Mouse (Mus musculus) spleen, adult 2 months (tissue): Measurements from ENCODE around the gene Spata17. TPM values are rescaled to one million over a fixed set of nuclear protein-coding genes. Genes with fewer than 3 reads are reported as not detected.

Source experiments
- DNase-seq, 2 experiments: peaks; one replicate each; pipeline versions ENCODE4 v3.0.0 to v3.0.0-alpha.2; 2012 to 2021; ENCODE audit warnings: low spot score in 2 of 2, low read depth in 1 of 2
- H3K27ac ChIP-seq: fragments of 200-500 bp; 2 replicates; pipeline ENCODE4 v1.5.1; 2012; ENCODE audit warnings: low read length, inconsistent platforms; ENCODE audit not compliant: insufficient read depth
- H3K27me3 ChIP-seq: fragments of 200-500 bp; 2 replicates; pipeline ENCODE4 v1.6.1; 2012; ENCODE audit warnings: mild to moderate bottlenecking, moderate library complexity, low read length, inconsistent platforms; ENCODE audit not compliant: control insufficient read depth, insufficient read depth
- H3K36me3 ChIP-seq: fragments of 200-500 bp; 2 replicates; pipeline ENCODE4 v1.6.1; 2012; ENCODE audit warnings: mild to moderate bottlenecking, low read length, inconsistent platforms; ENCODE audit not compliant: control insufficient read depth, insufficient read depth
- H3K4me1 ChIP-seq: fragments of 200-500 bp; 2 replicates; pipeline ENCODE4 v1.6.1; 2011; ENCODE audit warnings: inconsistent platforms; ENCODE audit not compliant: control insufficient read depth, insufficient read depth, insufficient read length
- H3K4me3 ChIP-seq: fragments of 200-500 bp; 2 replicates; pipeline ENCODE4 v1.5.1; 2011; ENCODE audit warnings: mild to moderate bottlenecking, inconsistent platforms; ENCODE audit not compliant: insufficient read depth, insufficient read length; ENCODE audit errors: extremely low read depth
- CTCF ChIP-seq: fragments of 200-500 bp; IDR thresholded peaks from 2 replicates; pipeline ENCODE4 v1.5.1; 2011; ENCODE audit warnings: mild to moderate bottlenecking, inconsistent platforms; ENCODE audit not compliant: insufficient read depth, insufficient read length, insufficient replicate concordance; ENCODE audit errors: extremely low read depth
- POLR2A ChIP-seq: fragments of 200-500 bp; IDR thresholded peaks from 2 replicates; pipeline ENCODE4 v1.6.1; 2011; ENCODE audit warnings: low read depth, low read length, inconsistent platforms
- WGBS: fragments of 180-500 bp; shearing (Covaris S2); methylation state at CpG from one replicate; pipeline ENCODE4 v1.1.7; 2018; 5-methylcytosine and 5-hydroxymethylcytosine counted together
- polyA plus RNA-seq: library from polyadenylated mRNA; depleted of rRNA; stranded (reverse); fragments of >200 nt; gene quantifications from 2 replicates; pipeline ENCODE4 v1.2.3, GENCODE M21; 2012

Spata17 gene
- polyA plus RNA-seq, 1 experiment = not detected

DNA sequence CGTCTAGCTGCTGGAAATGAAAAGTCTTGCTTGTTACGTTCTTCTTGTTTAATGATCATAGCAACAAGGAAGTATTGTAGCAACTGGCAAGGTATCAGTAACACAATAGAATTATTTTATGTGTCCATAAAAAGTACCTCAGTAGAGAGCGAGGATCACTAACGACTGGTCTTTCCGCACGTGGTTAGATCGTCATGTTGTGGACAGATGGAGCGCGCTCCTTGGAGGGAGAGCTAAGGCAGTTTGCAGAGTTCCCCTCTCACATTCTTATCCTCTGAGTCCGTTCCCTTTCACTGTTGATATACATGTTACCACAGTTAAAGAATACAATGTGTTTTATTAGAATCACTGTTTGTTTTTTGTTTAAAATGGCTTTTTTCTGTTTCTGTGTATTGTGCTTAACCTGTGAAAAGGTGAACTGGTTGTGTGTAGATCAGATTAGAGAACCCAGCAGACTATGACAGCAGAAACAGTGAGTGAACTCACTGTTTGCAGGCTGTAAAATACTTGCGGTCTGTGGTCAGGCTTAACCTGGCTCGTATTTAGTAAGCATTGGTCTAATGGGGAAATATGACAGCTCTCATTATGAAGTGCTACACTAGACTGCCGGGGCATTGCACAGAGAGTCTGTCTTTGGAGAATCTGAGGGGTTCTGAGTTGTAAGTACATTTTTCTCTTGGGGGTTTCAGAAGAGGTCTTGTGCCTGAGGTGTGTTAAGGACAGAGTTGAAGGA, 13.3 kb upstream of the Spata17 start:
- no peak overlapping the region for H3K4me3 ChIP-seq
- no peak for DNase-seq
- H3K27ac ChIP-seq = no peak overlapping the region
- H3K27me3 ChIP-seq = no peaks in the 10 kb centered on the region
- no peak for TF ChIP-seq POLR2A
- TF ChIP-seq CTCF = no peak
- 71% methylated on average over 13 of the region's 13 CpGs for WGBS
- H3K4me1 ChIP-seq = no peaks in the 10 kb centered on the region; the same call in 1 of the 2 replicates
- H3K36me3 ChIP-seq = peaks cover 20% of the 10 kb centered on the region

DNA sequence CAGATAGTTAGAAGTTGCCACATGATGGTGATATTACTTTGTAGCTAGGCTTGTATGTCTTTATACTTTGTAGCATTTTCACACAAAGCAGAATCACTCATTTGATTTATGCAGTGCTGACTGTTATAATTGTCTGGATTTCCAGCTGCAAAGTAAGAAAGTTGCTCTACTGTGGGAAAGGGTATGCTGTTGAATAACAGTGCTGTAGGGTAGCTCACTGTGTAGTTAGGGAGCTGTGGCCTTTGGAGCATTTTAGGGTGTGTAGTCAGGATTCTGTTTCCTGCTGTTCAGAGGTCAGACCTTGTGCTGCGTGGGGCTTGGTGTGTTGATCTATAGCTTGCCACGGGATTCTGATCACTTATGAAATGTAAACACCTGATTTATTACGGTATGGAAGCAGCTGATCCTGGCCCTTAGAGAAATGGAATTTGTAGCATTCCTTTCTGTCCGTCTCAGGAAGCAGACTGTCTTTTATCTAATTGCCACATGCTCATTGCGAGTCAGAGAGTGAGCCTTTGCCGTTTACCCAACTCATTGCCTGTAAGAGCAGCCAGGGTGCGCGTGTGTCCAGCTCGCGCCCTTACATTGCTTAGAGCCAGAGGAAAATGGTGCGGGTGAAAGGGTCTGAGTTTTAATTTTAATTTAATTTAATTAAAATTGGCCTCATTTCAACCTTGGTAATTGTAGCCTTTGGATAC, 11.2 kb upstream of the Spata17 start:
- Histone ChIP-seq H3K4me1 (no peaks in the 10 kb centered on the region; the same call in 1 of the 2 replicates), H3K27ac (no peak overlapping the region), H3K27me3 (no peaks in the 10 kb centered on the region), H3K4me3 (no peak overlapping the region), H3K36me3 (peaks cover 12% of the 10 kb centered on the region)
- no peak for DNase-seq
- 85% methylated on average over 11 of the region's 11 CpGs for WGBS
- TF ChIP-seq CTCF (no peak), POLR2A (no peak)

DNA sequence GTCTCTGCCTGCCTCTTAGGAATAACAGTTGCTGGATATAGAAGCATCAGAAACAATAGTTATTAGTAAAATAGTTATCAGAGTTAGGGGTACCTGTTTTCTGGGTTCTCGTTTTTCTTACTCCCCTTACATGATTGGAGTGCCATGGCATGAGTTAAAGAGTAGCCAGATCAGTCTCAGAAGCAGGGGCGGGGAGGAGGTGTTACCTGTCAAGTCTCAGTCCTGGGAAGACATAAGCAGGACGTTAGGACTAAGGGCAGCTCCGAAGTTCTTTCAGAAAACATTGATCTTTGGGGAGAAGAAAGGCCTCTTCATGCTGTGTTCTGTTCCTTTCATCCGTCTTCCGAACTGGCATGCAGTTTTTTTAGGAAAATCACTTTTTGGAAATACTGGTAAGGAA, 5.5 kb upstream of the Spata17 start:
- no peaks in the 10 kb centered on the region for H3K27me3 ChIP-seq
- TF ChIP-seq CTCF (no peak), POLR2A (no peak)
- peaks cover 7% of the 10 kb centered on the region for H3K36me3 ChIP-seq
- H3K27ac ChIP-seq = no peak overlapping the region
- H3K4me3 ChIP-seq = no peak overlapping the region
- no peak for DNase-seq
- WGBS = 91% methylated on average over 6 of the region's 6 CpGs
- H3K4me1 ChIP-seq = no peaks in the 10 kb centered on the region

DNA sequence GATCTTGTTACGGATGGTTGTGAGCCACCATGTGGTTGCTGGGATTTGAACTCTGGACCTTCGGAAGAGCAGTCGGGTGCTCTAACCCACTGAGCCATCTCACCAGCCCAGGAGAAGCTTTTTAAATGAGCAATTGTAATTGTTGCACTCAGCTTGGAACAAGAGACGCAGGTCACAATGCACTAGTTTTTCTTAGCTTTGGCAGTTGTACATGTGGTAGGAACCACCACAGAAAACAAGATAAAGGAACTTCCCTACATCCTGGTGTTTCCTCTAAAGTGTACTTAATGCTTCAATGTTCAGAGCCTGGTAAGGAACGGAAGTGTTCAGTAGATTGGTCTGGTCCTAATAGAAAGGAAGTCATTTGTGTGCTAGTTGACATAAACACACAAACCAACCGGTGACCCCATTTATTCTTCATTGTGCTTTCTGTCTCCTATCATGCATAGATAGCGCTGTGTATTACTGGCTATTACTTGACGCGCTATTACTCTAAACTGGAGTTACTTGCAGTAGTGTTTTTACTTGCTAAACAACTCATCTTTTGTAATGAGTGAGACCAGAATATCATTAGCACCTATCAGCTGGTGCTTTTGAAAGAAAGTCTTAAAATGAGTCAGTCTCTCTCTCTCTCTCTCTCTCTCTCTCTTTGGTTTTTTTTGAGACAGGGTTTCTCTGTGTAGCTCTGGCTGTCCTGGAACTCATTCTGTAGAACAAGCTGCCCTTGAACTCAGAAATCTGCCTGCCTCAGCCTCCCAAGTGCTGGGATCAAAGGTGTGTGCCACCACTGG, 1.6 kb upstream of the Spata17 start:
- 77% methylated on average over 9 of the region's 9 CpGs for WGBS
- no peak overlapping the region for H3K4me3 ChIP-seq
- no peaks in the 10 kb centered on the region for H3K27me3 ChIP-seq
- no peaks in the 10 kb centered on the region for H3K4me1 ChIP-seq
- H3K27ac ChIP-seq = no peak overlapping the region
- peaks cover 2% of the 10 kb centered on the region; the same call in 1 of the 2 replicates for H3K36me3 ChIP-seq
- TF ChIP-seq POLR2A = no peak
- no peak for TF ChIP-seq CTCF
- no peak for DNase-seq

DNA sequence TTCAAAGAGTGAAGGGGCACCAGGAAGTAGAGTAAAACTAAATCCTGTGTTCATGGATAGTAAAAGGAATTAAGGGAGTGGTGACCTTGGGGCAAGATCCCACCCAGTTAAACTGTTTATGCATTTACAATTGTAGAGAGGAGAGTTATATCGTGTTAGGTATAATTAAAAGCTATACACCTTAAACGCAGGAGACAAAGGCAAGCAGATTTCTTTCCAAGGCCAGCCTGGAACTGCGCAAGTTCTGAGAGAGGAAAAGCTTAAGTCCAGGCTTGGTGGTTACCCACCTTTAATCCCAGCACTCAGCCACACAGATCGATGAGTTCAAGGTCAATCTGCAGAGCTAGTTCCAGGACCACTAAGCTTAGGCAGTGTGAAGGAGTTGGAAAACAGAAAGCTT, 4.5 kb downstream of the Spata17 start:
- H3K4me1 ChIP-seq = no peaks in the 10 kb centered on the region
- no peak overlapping the region for H3K27ac ChIP-seq
- WGBS = 90% methylated on average over 4 of the region's 4 CpGs
- H3K27me3 ChIP-seq = no peaks in the 10 kb centered on the region
- no peak for TF ChIP-seq CTCF
- no peak for TF ChIP-seq POLR2A
- no peaks in the 10 kb centered on the region for H3K36me3 ChIP-seq
- no peak overlapping the region for H3K4me3 ChIP-seq
- no peak for DNase-seq

DNA sequence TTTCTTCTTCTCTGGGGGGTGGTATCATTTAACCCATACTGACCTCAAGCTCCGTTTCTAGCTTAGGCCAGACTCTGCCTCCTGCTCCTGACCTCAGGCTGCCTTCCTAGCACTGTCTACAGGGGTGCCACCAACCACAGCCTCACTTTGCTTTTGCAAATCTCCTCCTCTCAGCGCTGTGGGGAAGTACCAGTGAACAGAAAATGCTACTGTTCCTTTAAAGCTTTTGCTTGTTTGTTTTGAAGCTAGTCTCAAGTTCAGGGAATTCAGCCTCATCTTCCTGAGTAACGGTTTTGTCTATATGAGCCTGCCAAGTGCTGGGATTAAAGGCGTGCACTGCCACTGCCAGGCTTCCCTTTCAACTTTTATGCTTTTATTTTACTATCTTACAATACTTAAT, 5.8 kb downstream of the Spata17 start:
- no peak overlapping the region for H3K27ac ChIP-seq
- no peak for DNase-seq
- TF ChIP-seq CTCF (no peak), POLR2A (no peak)
- 65% methylated on average over 4 of the region's 4 CpGs for WGBS
- H3K4me3 ChIP-seq = no peak overlapping the region
- no peaks in the 10 kb centered on the region for H3K4me1 ChIP-seq
- no peaks in the 10 kb centered on the region for H3K36me3 ChIP-seq
- H3K27me3 ChIP-seq = no peaks in the 10 kb centered on the region
